In genomic region chr12:91171613-91172012, GRCm38 (mm10) we compare ENCODE assay signal across 14 mouse cellular contexts.
"Had no signal": no experiment of that assay in that cellular context is flagged by ENCODE, and none has a peak within 500 bp of the region (broad histone marks: within the 10 kb centered on the region; RNA-seq: fewer than 3 reads in every experiment).

No protein-coding gene starts in this region.

- H3K4me1 ChIP-seq: midbrain, embryonic 13.5 days; midbrain, embryonic 15.5 days; neural tube, embryonic 12.5 days; stomach, embryonic 15.5 days had no signal

- H3K9ac ChIP-seq: lung, embryonic 14.5 days; midbrain, embryonic 13.5 days; midbrain, embryonic 15.5 days; neural tube, embryonic 12.5 days; stomach, embryonic 15.5 days had no signal

- DNase-seq: lung, adult 18-20 months; lung, embryonic 14.5 days; lung, postnatal 10 days; lung, postnatal 4 days; right cerebral cortex, postnatal 14 days; thymus, adult 2 months; thymus, postnatal 25 days; thymus, postnatal 4 days had no signal

- H3K4me3 ChIP-seq: midbrain, embryonic 13.5 days; midbrain, embryonic 15.5 days; neural tube, embryonic 12.5 days; stomach, embryonic 15.5 days had no signal

- H3K4me2 ChIP-seq: lung, embryonic 14.5 days; midbrain, embryonic 11.5 days; midbrain, embryonic 13.5 days; midbrain, embryonic 15.5 days; neural tube, embryonic 12.5 days; stomach, embryonic 15.5 days had no signal

- H3K9me3 ChIP-seq: midbrain, embryonic 13.5 days; midbrain, embryonic 15.5 days; neural tube, embryonic 12.5 days; stomach, embryonic 15.5 days had no signal

- H3K27ac ChIP-seq: midbrain, embryonic 13.5 days; midbrain, embryonic 15.5 days; neural tube, embryonic 12.5 days; stomach, embryonic 15.5 days; stomach, postnatal 0 days had no signal

- ATAC-seq: midbrain, embryonic 13.5 days; midbrain, embryonic 15.5 days had no signal

- H3K36me3 ChIP-seq: midbrain, embryonic 13.5 days; midbrain, embryonic 15.5 days; neural tube, embryonic 12.5 days; stomach, embryonic 15.5 days had no signal

- H3K27me3 ChIP-seq: midbrain, embryonic 13.5 days; midbrain, embryonic 15.5 days; neural tube, embryonic 12.5 days; stomach, embryonic 15.5 days had no signal
